Mouse (Mus musculus): Measurements from ENCODE around the gene Smndc1.

DNA sequence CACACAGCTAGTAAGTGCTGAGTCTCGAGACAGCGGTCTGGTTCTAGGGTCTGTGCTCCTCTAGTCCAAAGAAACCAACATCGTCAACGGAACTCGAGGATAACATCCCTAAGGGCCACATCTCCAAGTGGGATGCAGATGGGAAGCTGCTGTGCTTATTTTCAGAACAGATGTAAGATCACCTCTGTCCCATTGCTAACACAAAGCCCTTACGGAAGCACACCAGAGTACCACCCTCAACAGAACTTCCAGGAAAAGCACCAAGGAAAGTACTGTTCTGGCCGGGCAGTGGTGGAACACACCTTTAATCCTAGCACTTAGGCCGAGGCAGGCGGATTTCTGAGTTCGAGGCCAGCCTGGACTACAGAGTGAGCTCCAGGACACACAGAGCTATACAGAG is 12.0 kb downstream of the Smndc1 start:
- no peak for TF ChIP-seq CTCF (conservative IDR thresholded peaks at IDR 0.05; ENCODE audit: low read length)
- TF ChIP-seq POU5F1 (IDR thresholded peaks at IDR 0.05; ENCODE audit: borderline replicate concordance, low read length): no peak
- TF ChIP-seq NANOG (IDR thresholded peaks at IDR 0.05; ENCODE audit: borderline replicate concordance, low read length): no peak

Data from E14TG2a.4 (cell line).